Mouse (Mus musculus) MEL (cell line): ENCODE data around the gene Klk1b8. TPM values are rescaled to one million over a fixed set of nuclear protein-coding genes. Genes with fewer than 3 reads are reported as not detected.

Experiments used
- DNase-seq: peaks from one replicate; pipeline ENCODE4 v3.0.0; 2011; ENCODE audit warnings: low read depth, low spot score
- H3K27ac ChIP-seq: 2 replicates; pipeline ENCODE4 v1.5.1; 2012; ENCODE audit warnings: low read depth, mild to moderate bottlenecking, control low read depth, low read length, moderate library complexity; ENCODE audit not compliant: control insufficient read depth
- H3K27me3 ChIP-seq, 2 experiments: fragments of 150-350 bp in 1 of 2; sonication (generic) in 1 of 2; 2 replicates each; pipeline ENCODE4 v1.6.1; 2012; ENCODE audit warnings: low read length in 2 of 2, mild to moderate bottlenecking in 2 of 2, improper control_type of control experiment in 1 of 2, moderate library complexity in 1 of 2; ENCODE audit not compliant: insufficient read depth in 2 of 2, control insufficient read depth in 1 of 2
- H3K36me3 ChIP-seq, 2 experiments: 2 replicates each; pipeline ENCODE4 v1.6.1; 2012 to 2014; ENCODE audit warnings: low read length in 2 of 2, improper control_type of control experiment in 1 of 2, inconsistent platforms in 1 of 2, mild to moderate bottlenecking in 1 of 2; ENCODE audit not compliant: insufficient read depth in 2 of 2, control insufficient read depth in 1 of 2
- H3K4me1 ChIP-seq, 2 experiments: fragments of 150-350 bp in 1 of 2; sonication (generic) in 1 of 2; 2 replicates each; pipeline ENCODE4 v1.6.1; 2012; ENCODE audit warnings: low read length in 2 of 2, improper control_type of control experiment in 1 of 2, mild to moderate bottlenecking in 1 of 2; ENCODE audit not compliant: insufficient read depth in 2 of 2, control insufficient read depth in 1 of 2
- H3K4me3 ChIP-seq, 2 experiments: fragments of 150-350 bp in 1 of 2; sonication (generic) in 1 of 2; 2 replicates each; pipeline ENCODE4 v1.5.1; 2012; ENCODE audit warnings: low read depth in 2 of 2, low read length in 2 of 2, mild to moderate bottlenecking in 2 of 2, moderate library complexity in 2 of 2, control low read depth in 1 of 2, improper control_type of control experiment in 1 of 2; ENCODE audit not compliant: control insufficient read depth in 1 of 2, insufficient read depth in 1 of 2
- H3K79me2 ChIP-seq: 2 replicates; pipeline ENCODE4 v1.6.1; 2012; ENCODE audit warnings: mild to moderate bottlenecking, low read length, moderate library complexity; ENCODE audit not compliant: control insufficient read depth, poor library complexity, insufficient read depth
- H3K9ac ChIP-seq: 2 replicates; pipeline ENCODE4 v1.6.1; 2012; ENCODE audit warnings: low read depth, mild to moderate bottlenecking, control low read depth, low read length, moderate library complexity; ENCODE audit not compliant: control insufficient read depth, poor library complexity, severe bottlenecking
- H3K9me3 ChIP-seq: fragments of 150-350 bp; sonication (generic); replicated peaks from 2 replicates; pipeline ENCODE4 v1.6.1; 2012; ENCODE audit warnings: mild to moderate bottlenecking, low read length, improper control_type of control experiment, moderate library complexity; ENCODE audit not compliant: insufficient read depth
- CTCF ChIP-seq, 3 experiments: IDR thresholded peaks in 2 of 3; conservative IDR thresholded peaks in 1 of 3; 2 replicates each; pipeline ENCODE4 v1.5.1; 2011 to 2012; ENCODE audit warnings: low read length in 3 of 3, low read depth in 2 of 3, mild to moderate bottlenecking in 2 of 3, improper control_type of control experiment in 1 of 3, inconsistent platforms in 1 of 3, mixed read lengths in 1 of 3, moderate library complexity in 1 of 3; ENCODE audit not compliant: control insufficient read depth in 1 of 3, insufficient read depth in 1 of 3, poor library complexity in 1 of 3, severe bottlenecking in 1 of 3
- ELF1 ChIP-seq: IDR thresholded peaks from 2 replicates; pipeline ENCODE4 v1.6.1; 2014; ENCODE audit warnings: low read depth, mild to moderate bottlenecking, inconsistent platforms, low read length, improper control_type of control experiment, moderate library complexity
- EP300 ChIP-seq, 2 experiments: IDR thresholded peaks; 2 replicates each; pipeline ENCODE4 v1.6.1; 2011; ENCODE audit warnings: improper control_type of control experiment in 2 of 2, low read length in 2 of 2, low read depth in 1 of 2, mild to moderate bottlenecking in 1 of 2
- ETS1 ChIP-seq: IDR thresholded peaks from 2 replicates; pipeline ENCODE4 v1.6.1; 2012; ENCODE audit warnings: low read depth, mild to moderate bottlenecking, inconsistent platforms, low read length, improper control_type of control experiment, moderate library complexity
- GABPA ChIP-seq: IDR thresholded peaks from 2 replicates; pipeline ENCODE4 v1.6.1; 2012; ENCODE audit warnings: low read depth, mild to moderate bottlenecking, inconsistent platforms, low read length, improper control_type of control experiment, moderate library complexity
- JUND ChIP-seq: IDR thresholded peaks from 2 replicates; pipeline ENCODE4 v1.6.1; 2011; ENCODE audit warnings: low read depth, mild to moderate bottlenecking, improper control_type of control experiment, low read length
- KAT2A ChIP-seq: conservative IDR thresholded peaks from 2 replicates; pipeline ENCODE4 v1.6.1; 2012; ENCODE audit warnings: low read depth, low read length, improper control_type of control experiment, inconsistent platforms
- MAFK ChIP-seq: IDR thresholded peaks from 2 replicates; pipeline ENCODE4 v1.6.1; 2011; ENCODE audit warnings: low read depth, mild to moderate bottlenecking, low read length, improper control_type of control experiment, borderline replicate concordance
- MAX ChIP-seq: IDR thresholded peaks from 2 replicates; pipeline ENCODE4 v1.6.1; 2011; ENCODE audit warnings: low read length, improper control_type of control experiment
- MAZ ChIP-seq: IDR thresholded peaks from 2 replicates; pipeline ENCODE4 v1.6.1; 2012; ENCODE audit warnings: low read depth, mild to moderate bottlenecking, inconsistent platforms, low read length, improper control_type of control experiment
- MXI1 ChIP-seq: IDR thresholded peaks from 2 replicates; pipeline ENCODE4 v1.6.1; 2011; ENCODE audit warnings: mild to moderate bottlenecking, low read depth, low read length, improper control_type of control experiment
- MYB ChIP-seq: IDR thresholded peaks from 2 replicates; pipeline ENCODE4 v1.6.1; 2011; ENCODE audit warnings: mild to moderate bottlenecking, low read depth, low read length, improper control_type of control experiment
- POLR2A ChIP-seq, 2 experiments: IDR thresholded peaks; 2 replicates each; pipeline ENCODE4 v1.6.1; 2011 to 2012; ENCODE audit warnings: low read length in 2 of 2, mild to moderate bottlenecking in 2 of 2, control low read depth in 1 of 2, improper control_type of control experiment in 1 of 2, low read depth in 1 of 2, moderate library complexity in 1 of 2; ENCODE audit not compliant: control insufficient read depth in 1 of 2, insufficient read depth in 1 of 2, poor library complexity in 1 of 2
- POLR2AphosphoS2 ChIP-seq: IDR thresholded peaks from 2 replicates; pipeline ENCODE4 v1.6.1; 2011; ENCODE audit warnings: low read length, improper control_type of control experiment
- POLR2AphosphoS5 ChIP-seq: IDR thresholded peaks from 2 replicates; pipeline ENCODE4 v1.6.1; 2012; ENCODE audit warnings: low read depth, borderline replicate concordance, mild to moderate bottlenecking, inconsistent platforms, low read length, moderate library complexity, mixed read lengths
- SIN3A ChIP-seq: IDR thresholded peaks from 2 replicates; pipeline ENCODE4 v1.6.1; 2012; ENCODE audit warnings: low read length, improper control_type of control experiment, inconsistent platforms
- SMC3 ChIP-seq: IDR thresholded peaks from 2 replicates; pipeline ENCODE4 v1.6.1; 2011; ENCODE audit warnings: low read depth, low read length, improper control_type of control experiment
- TCF12 ChIP-seq: IDR thresholded peaks from 2 replicates; pipeline ENCODE4 v1.6.1; 2014; ENCODE audit warnings: low read depth, mild to moderate bottlenecking, inconsistent platforms, low read length, improper control_type of control experiment, moderate library complexity
- UBTF ChIP-seq: IDR thresholded peaks from 2 replicates; pipeline ENCODE4 v1.6.1; 2012; ENCODE audit warnings: low read depth, mild to moderate bottlenecking, inconsistent platforms, low read length, improper control_type of control experiment, moderate library complexity, borderline replicate concordance; ENCODE audit not compliant: insufficient read depth
- USF1 ChIP-seq: IDR thresholded peaks from 2 replicates; pipeline ENCODE4 v1.6.1; 2014; ENCODE audit warnings: low read depth, mild to moderate bottlenecking, inconsistent platforms, low read length, improper control_type of control experiment, moderate library complexity
- ZC3H11A ChIP-seq: IDR thresholded peaks from 2 replicates; pipeline ENCODE4 v1.6.1; 2012; ENCODE audit warnings: low read depth, mild to moderate bottlenecking, inconsistent platforms, low read length, improper control_type of control experiment
- ZKSCAN1 ChIP-seq: IDR thresholded peaks from 2 replicates; pipeline ENCODE4 v1.6.1; 2012; ENCODE audit warnings: low read depth, mild to moderate bottlenecking, inconsistent platforms, low read length, improper control_type of control experiment, moderate library complexity
- ZMIZ1 ChIP-seq: IDR thresholded peaks from 2 replicates; pipeline ENCODE4 v1.6.1; 2012; ENCODE audit warnings: low read depth, mild to moderate bottlenecking, inconsistent platforms, low read length, improper control_type of control experiment, moderate library complexity
- ZNF384 ChIP-seq: IDR thresholded peaks from 2 replicates; pipeline ENCODE4 v1.6.1; 2012; ENCODE audit warnings: low read depth, mild to moderate bottlenecking, inconsistent platforms, low read length, improper control_type of control experiment
- polyA plus RNA-seq, 2 experiments: library from polyadenylated mRNA; stranded (reverse) in 1 of 2; unstranded in 1 of 2; fragments of >175 nt in 1 of 2; fragments of >200 nt in 1 of 2; gene quantifications; 2 replicates each; pipeline versions ENCODE4 v1.2.1 to v1.2.4; 2012; ENCODE audit warnings: low replicate concordance in 2 of 2, low read depth in 1 of 2; ENCODE audit not compliant: insufficient read length in 2 of 2, insufficient read depth in 1 of 2, missing spikeins in 1 of 2
- total RNA-seq: library from RNA; depleted of rRNA; stranded (reverse); fragments of 300-350 nt; gene quantifications from 2 replicates; pipeline ENCODE4 v1.2.3, GENCODE M21; 2012; rRNA removed

Klk1b8 gene
- total RNA-seq (not detected in 2 replicates), polyA plus RNA-seq (not detected)

DNA sequence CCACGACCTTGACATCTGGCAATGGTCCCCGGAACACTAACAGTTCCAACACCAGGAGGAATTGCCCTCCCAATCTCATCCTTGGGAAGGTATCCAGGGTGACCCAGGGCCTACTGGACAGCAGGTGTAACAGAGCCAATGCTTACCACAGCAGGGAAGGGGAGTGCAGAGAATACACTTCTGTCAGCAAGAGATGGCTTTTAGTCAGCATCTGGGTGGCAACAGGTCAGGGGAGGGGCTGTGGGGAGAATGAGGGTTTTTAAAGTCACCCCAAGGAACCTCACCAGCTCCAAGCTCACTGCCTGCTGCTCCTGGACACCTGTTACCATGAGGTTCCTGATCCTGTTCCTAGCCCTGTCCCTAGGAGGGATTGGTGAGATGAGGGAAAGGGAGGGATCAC lies at the start of gene Klk1b8:
Gene Klk1b8 (plus strand): TSS at position 301 of the 400 bp plus-strand sequence.
- Histone ChIP-seq H3K27me3 (no peaks in the 10 kb centered on the region), H3K36me3 (no peaks in the 10 kb centered on the region), H3K4me3 (no peak within 1 kb of the TSS), H3K4me1 (no peaks in the 10 kb centered on the region), H3K9me3 (no peaks in the 10 kb centered on the region), H3K79me2 (no peaks in the 10 kb centered on the region), H3K9ac (no peak within 1 kb of the TSS), H3K27ac (no peak within 1 kb of the TSS)
- no peak for DNase-seq
- TF ChIP-seq MAX (no peak), USF1 (no peak), ZMIZ1 (no peak), UBTF (no peak), POLR2A (IDR thresholded peaks at IDR 0.05; ENCODE audit: control insufficient read depth in 1 of 2, insufficient read depth in 1 of 2, low read depth in 1 of 2, low read length in 2 of 2, poor library complexity in 1 of 2) (no peak), ZC3H11A (no peak), MXI1 (no peak), MYB (no peak), SMC3 (no peak), ETS1 (no peak), SIN3A (no peak), ELF1 (no peak), MAZ (no peak), EP300 (IDR thresholded peaks at IDR 0.05; ENCODE audit: low read depth in 1 of 2, low read length in 2 of 2) (no peak), POLR2AphosphoS5 (no peak), JUND (no peak), MAFK (no peak), ZNF384 (no peak), CTCF (IDR thresholded peaks at IDR 0.05 in 2 of 3, conservative IDR thresholded peaks at IDR 0.05 in 1 of 3; ENCODE audit: control insufficient read depth in 1 of 3, insufficient read depth in 1 of 3, low read depth in 2 of 3, low read length in 3 of 3, poor library complexity in 1 of 3, severe bottlenecking in 1 of 3) (no peak)

DNA sequence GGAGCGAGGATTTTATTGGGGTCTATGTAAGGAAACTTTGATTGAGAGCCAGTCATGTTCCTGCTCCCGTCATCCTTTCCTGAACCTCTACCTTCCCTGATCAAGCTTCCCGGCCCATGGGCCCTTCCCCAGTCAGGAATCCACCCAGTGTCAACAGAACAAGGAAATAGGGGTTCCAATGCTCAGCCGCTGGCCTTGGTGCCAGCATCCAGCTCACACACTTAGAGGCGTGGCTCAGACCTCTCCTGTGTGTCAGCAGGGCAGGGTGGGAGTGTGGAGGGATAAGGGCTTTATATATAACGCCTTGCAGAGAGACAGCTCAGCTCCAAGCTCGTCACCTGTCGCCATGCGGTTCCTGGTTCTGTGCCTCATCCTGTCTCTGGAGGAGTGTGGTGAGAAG lies 35.6 kb upstream of the Klk1b8 start:
- TF ChIP-seq SMC3 (no peak), USF1 (no peak), KAT2A (no peak), ZNF384 (no peak), ZKSCAN1 (no peak), MAZ (no peak), MAFK (no peak), GABPA (no peak), POLR2AphosphoS2 (no peak), TCF12 (no peak)
- H3K4me3 ChIP-seq: no peak overlapping the region
- H3K4me1 ChIP-seq: no peaks in the 10 kb centered on the region
- H3K27me3 ChIP-seq: no peaks in the 10 kb centered on the region
- H3K27ac ChIP-seq: no peak overlapping the region
- DNase-seq: no peak
- no peaks in the 10 kb centered on the region for H3K9me3 ChIP-seq
- H3K79me2 ChIP-seq: no peaks in the 10 kb centered on the region
- no peaks in the 10 kb centered on the region for H3K36me3 ChIP-seq
- H3K9ac ChIP-seq: no peak overlapping the region
